Mouse (Mus musculus) kidney, embryonic 14.5 days (tissue): ENCODE data around the gene Cldn15. TPM values are rescaled to one million over a fixed set of nuclear protein-coding genes. Genes with fewer than 3 reads are reported as not detected.
"Not testable (repeated sequence)": the region's sequence is repeated elsewhere in the genome, so short reads cannot be mapped to it uniquely, and the experiment has no call there.

Source experiments
- ATAC-seq: fragments of 200-750 bp; cut with Nextera tagmentation; 2 replicates; pipeline ENCODE4 v1.8.0; 2017; ENCODE audit warnings: moderate number of reproducible peaks, mild to moderate bottlenecking, moderate TSS enrichment, moderate library complexity; ENCODE audit not compliant: low FRiP score, low TSS enrichment
- H3K27ac ChIP-seq: fragments of 300-500 bp; sonication (generic); 2 replicates; pipeline ENCODE4 v1.5.1; 2014; ENCODE audit warnings: low read depth, mild to moderate bottlenecking, low read length, moderate library complexity, mixed read lengths
- H3K27me3 ChIP-seq: fragments of 300-500 bp; sonication (generic); 2 replicates; pipeline ENCODE4 v1.6.1; 2014; ENCODE audit warnings: mild to moderate bottlenecking, low read length; ENCODE audit not compliant: control insufficient read depth, insufficient read depth
- H3K36me3 ChIP-seq: fragments of 300-500 bp; sonication (generic); 2 replicates; pipeline ENCODE4 v1.6.1; 2014; ENCODE audit warnings: low read length, mixed read lengths; ENCODE audit not compliant: control insufficient read depth, insufficient read depth
- H3K4me1 ChIP-seq: fragments of 300-500 bp; sonication (generic); 2 replicates; pipeline ENCODE4 v1.6.1; 2014; ENCODE audit warnings: low read length, mixed read lengths; ENCODE audit not compliant: control insufficient read depth, insufficient read depth
- H3K4me2 ChIP-seq: fragments of 300-500 bp; sonication (generic); replicated peaks from 2 replicates; pipeline ENCODE4 v1.6.1; 2014; ENCODE audit warnings: low read depth, mild to moderate bottlenecking, low read length
- H3K4me3 ChIP-seq: fragments of 300-500 bp; sonication (generic); 2 replicates; pipeline ENCODE4 v1.5.1; 2014; ENCODE audit warnings: mild to moderate bottlenecking, low read length
- H3K9ac ChIP-seq: fragments of 300-500 bp; sonication (generic); 2 replicates; pipeline ENCODE4 v1.6.1; 2014; ENCODE audit warnings: low read depth, mild to moderate bottlenecking, low read length, moderate library complexity
- H3K9me3 ChIP-seq: fragments of 300-500 bp; sonication (generic); 2 replicates; pipeline ENCODE4 v1.6.1; 2016; ENCODE audit warnings: low read length; ENCODE audit not compliant: control insufficient read depth
- WGBS: fragments of 180-500 bp; shearing (Covaris S2); extraction: QIAGEN DNeasy Blood & Tissue Kit; methylation state at CpG from one replicate; pipeline ENCODE4 v1.1.7; 2014; 5-methylcytosine and 5-hydroxymethylcytosine counted together
- polyA plus RNA-seq: library from polyadenylated mRNA; unstranded; fragments of >200 nt; fragmentation: Nextera tagmentation; extraction: Ambion mirVana; gene quantifications from 2 replicates; pipeline ENCODE4 v1.2.1, GENCODE M21; 2014

The Cldn15 gene
- polyA plus RNA-seq, 1 experiment from 2014 or later: 1.7 TPM

DNA sequence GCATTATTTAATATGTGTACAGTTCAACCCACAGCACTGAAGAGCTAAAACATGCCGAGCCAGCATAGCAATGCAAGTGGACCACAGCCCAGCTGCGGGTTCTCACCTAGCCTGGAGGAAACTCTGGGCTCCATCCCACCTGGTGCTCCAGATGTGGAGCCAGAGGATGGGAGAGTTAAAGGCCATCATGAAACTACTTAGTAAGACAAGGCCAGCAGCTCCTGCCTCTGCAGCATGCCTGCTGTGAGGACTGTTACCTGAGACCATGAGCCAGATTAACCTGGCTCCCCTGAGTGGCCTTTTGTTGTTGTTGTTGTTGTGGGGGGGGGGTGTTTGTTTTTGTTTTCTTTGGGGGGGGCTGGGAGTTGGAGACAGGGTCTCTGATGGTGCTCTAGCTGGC is 23.0 kb upstream of the Cldn15 start:
- Histone ChIP-seq H3K9ac (no peak overlapping the region), H3K27ac (no peak overlapping the region), H3K4me3 (no peak overlapping the region), H3K36me3 (no peaks in the 10 kb centered on the region), H3K4me2 (no peak overlapping the region), H3K9me3 (no peaks in the 10 kb centered on the region), H3K27me3 (no peaks in the 10 kb centered on the region), H3K4me1 (no peaks in the 10 kb centered on the region)
- 84% methylated on average over 2 of the region's 2 CpGs for WGBS
- no peak for ATAC-seq

DNA sequence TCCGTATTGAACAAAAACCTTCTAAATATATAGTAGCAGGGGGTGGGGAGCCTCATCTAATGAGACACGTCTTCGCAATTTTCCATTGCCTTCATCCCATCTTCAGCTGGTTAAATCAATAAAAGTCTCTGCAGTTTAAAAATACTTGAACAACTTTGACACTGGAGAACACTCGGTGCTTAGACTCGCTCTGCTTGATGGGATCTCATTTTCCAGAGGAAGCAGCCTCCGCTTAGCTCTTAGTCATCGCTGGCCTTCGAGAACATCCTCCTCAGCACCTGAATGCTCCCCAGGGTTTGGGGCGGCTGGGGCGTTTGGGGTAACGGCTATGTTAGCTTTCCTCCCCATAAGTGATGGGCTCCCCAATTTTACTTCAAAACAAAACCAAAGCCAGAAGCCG is 21.3 kb upstream of the Cldn15 start:
- Histone ChIP-seq H3K27me3 (no peaks in the 10 kb centered on the region), H3K27ac (no peak overlapping the region), H3K9ac (no peak overlapping the region), H3K36me3 (no peaks in the 10 kb centered on the region), H3K4me1 (no peaks in the 10 kb centered on the region), H3K4me2 (no peak overlapping the region), H3K4me3 (no peak overlapping the region), H3K9me3 (no peaks in the 10 kb centered on the region)
- no peak for ATAC-seq
- WGBS: 76% methylated on average over 12 of the region's 12 CpGs

DNA sequence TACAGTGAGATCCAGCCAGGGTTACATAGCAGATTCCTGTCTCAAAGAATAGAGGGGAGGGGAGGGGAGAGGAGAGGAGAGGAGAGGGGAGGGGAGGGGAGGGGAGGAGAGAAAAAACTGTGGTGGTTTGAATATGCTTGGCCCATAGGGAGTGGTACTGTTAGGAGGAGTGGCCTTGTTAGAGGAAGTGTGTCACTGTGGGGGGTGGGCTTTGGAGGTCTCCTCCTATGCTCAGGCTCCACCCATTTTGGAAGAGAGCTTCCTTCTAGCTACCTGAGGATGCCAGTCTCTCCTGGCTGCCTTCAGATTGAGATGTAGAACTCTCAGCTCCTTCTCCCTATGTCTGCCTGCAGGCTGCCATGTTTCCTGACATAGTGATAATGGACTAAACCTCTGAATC is 18.5 kb upstream of the Cldn15 start:
- H3K9me3 ChIP-seq: no peaks in the 10 kb centered on the region
- no peaks in the 10 kb centered on the region for H3K4me1 ChIP-seq
- H3K4me3 ChIP-seq: no peak overlapping the region
- no peak overlapping the region for H3K9ac ChIP-seq
- H3K27ac ChIP-seq: no peak overlapping the region
- H3K4me2 ChIP-seq: no peak overlapping the region
- no peaks in the 10 kb centered on the region for H3K36me3 ChIP-seq
- ATAC-seq: no peak
- H3K27me3 ChIP-seq: no peaks in the 10 kb centered on the region

DNA sequence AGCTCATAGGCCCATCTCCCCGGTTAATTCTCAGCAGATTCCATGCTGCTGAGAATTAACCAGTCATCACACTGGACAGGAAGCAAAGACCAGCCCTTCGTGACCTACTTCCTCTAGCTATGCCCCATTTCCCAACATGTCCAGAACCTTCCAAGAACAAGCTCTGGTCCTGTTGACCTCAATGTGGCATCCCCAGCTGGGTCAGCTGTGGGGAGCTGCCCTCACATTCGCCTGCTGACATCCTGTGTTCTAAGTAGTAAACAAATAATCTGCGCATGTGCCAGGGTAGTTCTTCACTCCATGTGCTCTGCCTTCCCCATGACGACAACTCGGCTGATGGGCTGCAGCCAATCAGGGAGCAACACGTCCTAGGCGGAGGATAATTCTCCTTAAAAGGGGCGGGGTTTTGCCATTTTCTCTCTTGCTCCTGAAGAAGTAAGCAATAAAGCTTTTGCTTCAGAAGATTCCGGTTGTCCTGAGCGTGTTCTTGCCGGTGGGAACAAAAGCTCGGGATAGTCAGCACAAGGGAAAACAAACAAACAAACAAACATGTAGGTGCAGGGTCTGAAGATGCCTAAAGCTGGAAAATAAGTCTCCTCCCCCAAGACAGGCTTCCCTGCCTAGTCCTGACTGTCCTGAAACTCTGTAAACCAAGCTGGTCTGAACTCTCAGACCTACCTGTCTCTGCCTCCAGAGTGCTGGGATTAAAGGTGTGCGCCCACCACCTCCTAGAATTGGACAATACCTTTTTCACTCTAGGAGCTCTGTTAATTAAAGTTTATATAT is 16.7 kb upstream of the Cldn15 start:
- not testable (repeated sequence) for H3K4me2 ChIP-seq, H3K4me1 ChIP-seq, H3K9me3 ChIP-seq, H3K36me3 ChIP-seq, H3K27me3 ChIP-seq, H3K27ac ChIP-seq, ATAC-seq, H3K9ac ChIP-seq, H3K4me3 ChIP-seq
- WGBS: 89% methylated on average over 14 of the region's 14 CpGs

DNA sequence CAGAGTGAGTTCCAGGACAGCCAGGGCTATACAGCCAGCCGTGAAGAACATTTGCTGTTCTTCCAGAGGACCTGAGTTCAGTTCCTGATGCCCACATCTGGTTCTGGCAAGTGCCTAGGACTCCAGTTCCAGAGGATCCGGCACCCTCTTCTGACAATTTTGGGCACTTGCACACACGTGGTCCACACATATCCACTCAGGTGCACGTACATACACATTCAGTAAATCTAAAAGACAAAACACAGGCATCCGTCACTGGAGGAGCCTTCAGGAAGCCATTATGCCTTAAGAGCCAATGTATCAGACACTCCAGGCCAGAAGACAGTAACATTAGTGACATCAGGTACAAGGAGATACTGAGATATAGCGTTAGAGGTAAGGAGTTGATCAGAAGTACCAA is 15.9 kb upstream of the Cldn15 start:
- H3K9me3 ChIP-seq: no peaks in the 10 kb centered on the region
- WGBS: 90% methylated on average over 6 of the region's 6 CpGs
- H3K27ac ChIP-seq: no peak overlapping the region
- H3K4me1 ChIP-seq: peaks cover 8% of the 10 kb centered on the region; the same call in 1 of the 2 replicates
- no peak overlapping the region for H3K9ac ChIP-seq
- no peak overlapping the region for H3K4me3 ChIP-seq
- ATAC-seq: no peak
- H3K36me3 ChIP-seq: no peaks in the 10 kb centered on the region
- H3K27me3 ChIP-seq: no peaks in the 10 kb centered on the region
- H3K4me2 ChIP-seq: no peak overlapping the region

DNA sequence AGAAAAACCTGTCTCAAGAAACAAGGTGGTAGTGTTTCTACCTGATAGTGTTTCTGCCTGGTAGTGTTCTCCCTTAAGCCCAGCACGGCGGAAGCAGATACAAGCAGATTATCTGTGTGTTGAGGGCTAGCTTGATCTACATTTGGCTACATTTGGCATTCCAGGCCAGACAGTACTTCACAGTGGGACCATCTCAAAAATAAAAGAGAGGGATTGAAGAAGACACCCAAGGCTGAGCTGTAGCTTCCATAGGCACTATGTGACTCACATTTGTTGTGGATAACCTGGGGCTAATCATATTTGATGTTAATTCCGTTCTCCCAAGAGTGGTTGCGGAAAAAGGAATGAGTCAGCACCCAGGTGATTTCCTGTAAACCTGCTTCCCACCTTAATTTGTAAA is 14.3 kb upstream of the Cldn15 start:
- Histone ChIP-seq H3K4me3 (no peak overlapping the region), H3K27me3 (no peaks in the 10 kb centered on the region), H3K27ac (no peak overlapping the region), H3K4me1 (peaks cover 8% of the 10 kb centered on the region; the same call in 1 of the 2 replicates), H3K9ac (no peak overlapping the region), H3K4me2 (no peak overlapping the region), H3K36me3 (no peaks in the 10 kb centered on the region), H3K9me3 (no peaks in the 10 kb centered on the region)
- no peak for ATAC-seq
- 73% methylated on average over 4 of the region's 4 CpGs for WGBS

DNA sequence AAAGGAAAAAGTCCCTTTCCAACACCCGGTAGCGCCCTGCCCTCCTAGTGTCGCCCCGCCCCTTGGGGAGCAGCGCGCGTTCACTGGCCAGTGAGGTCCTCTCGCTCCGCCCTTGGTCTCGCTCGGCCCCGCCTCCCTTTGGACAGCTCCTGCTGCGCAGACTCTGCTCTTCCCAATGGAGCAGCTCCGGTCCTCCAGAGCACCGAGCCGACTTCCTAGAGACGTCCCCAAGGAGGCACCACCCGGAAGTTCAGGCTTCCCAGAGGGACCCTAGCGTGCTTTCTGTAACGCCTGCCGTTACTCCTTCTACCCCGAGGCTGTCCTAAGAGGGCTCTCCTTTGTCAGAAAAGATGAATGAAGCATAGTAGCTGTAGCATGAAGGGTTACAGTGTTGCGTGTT is 13.4 kb upstream of the Cldn15 start, which contains the start of gene Fis1:
Gene Fis1, plus strand, starts transcription at position 261 of the 400 bp plus-strand sequence.
- Histone ChIP-seq H3K27me3 (no peaks in the 10 kb centered on the region), H3K9me3 (no peaks in the 10 kb centered on the region), H3K4me3 (peak within 1 kb of the TSS; percentile 67), H3K9ac (peak within 1 kb of the TSS; percentile 87), H3K4me1 (peaks cover 8% of the 10 kb centered on the region; the same call in 1 of the 2 replicates), H3K27ac (no peak within 1 kb of the TSS), H3K4me2 (peak within 1 kb of the TSS; percentile 76), H3K36me3 (no peaks in the 10 kb centered on the region)
- ATAC-seq: peak; percentile 100
- under 1% methylated on average over 23 of the region's 23 CpGs for WGBS

DNA sequence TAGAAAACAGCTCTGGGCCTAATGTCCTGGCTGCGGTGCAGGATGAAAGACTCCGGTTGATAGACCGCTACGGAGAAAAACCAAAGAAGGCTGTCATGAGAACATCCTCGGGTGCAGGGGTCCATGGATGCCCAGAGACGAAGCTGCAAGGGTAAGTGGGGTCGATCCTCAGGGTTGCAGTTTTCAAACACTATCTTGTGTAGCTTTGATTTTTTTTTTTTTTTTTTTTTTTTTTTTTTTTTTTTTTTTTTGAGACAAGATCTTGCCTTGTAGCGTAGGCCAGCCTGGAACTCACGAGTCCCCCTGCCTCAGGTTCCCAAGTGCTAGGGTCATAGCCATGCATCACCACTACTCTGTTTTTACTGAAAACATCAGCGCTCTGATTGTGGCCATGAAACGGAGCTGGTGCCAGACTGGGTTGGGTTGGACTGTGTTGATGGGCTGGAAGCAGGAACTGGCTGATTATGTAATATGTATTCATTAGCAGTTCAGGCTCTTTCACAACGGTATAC is 12.9 kb upstream of the Cldn15 start:
- Histone ChIP-seq H3K4me3 (peak overlapping the region; percentile 67), H3K4me1 (peaks cover 9% of the 10 kb centered on the region; the same call in 1 of the 2 replicates), H3K27ac (no peak overlapping the region), H3K9ac (peak overlapping the region; percentile 87), H3K27me3 (no peaks in the 10 kb centered on the region), H3K9me3 (no peaks in the 10 kb centered on the region), H3K36me3 (no peaks in the 10 kb centered on the region), H3K4me2 (peak overlapping the region; percentile 76)
- 3% methylated on average over 12 of the region's 12 CpGs for WGBS
- no peak for ATAC-seq

DNA sequence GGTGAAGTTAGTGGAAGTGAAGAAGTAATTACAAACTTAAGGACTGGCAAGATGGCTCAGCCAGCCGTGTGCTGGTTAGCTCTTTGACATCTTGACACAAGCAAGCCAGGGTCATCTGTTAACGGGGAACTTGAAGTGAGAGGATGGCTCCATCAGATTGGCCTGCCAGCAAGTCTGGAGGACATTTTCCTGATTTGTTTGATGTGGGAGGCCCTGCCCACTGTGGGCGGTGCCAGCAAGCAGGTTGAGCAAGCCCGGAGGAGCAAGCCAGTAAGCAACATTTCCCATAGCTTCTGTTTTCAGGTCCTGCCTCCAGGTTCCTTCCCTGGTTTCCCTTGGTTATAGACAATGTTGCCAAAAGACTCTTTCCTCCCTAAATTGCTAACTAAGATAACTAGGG is 10.8 kb upstream of the Cldn15 start:
- Histone ChIP-seq H3K9me3 (no peaks in the 10 kb centered on the region), H3K36me3 (no peaks in the 10 kb centered on the region), H3K4me2 (no peak overlapping the region), H3K27ac (no peak overlapping the region), H3K4me3 (no peak overlapping the region), H3K4me1 (peaks cover 15% of the 10 kb centered on the region; the same call in 1 of the 2 replicates), H3K9ac (no peak overlapping the region), H3K27me3 (no peaks in the 10 kb centered on the region)
- WGBS: 85% methylated on average over 4 of the region's 4 CpGs
- no peak for ATAC-seq
